Mouse (Mus musculus): ENCODE measurements around the gene Ankrd63. TPM values are rescaled to one million over a fixed set of nuclear protein-coding genes. Genes with fewer than 3 reads are reported as not detected.

The Ankrd63 gene
- total and polyA plus RNA-seq, 3 experiments = 0.08 to 0.53 TPM; not detected in 1

- H3K27me3 ChIP-seq (ENCODE audit: control insufficient read depth in 1 of 2, insufficient read depth in 2 of 2, low read length in 2 of 2) = no peaks in the 10 kb centered on the region
- H3K9ac ChIP-seq (ENCODE audit: control insufficient read depth, low read depth, low read length, poor library complexity, severe bottlenecking) = no peak overlapping the region
- H3K4me3 ChIP-seq (ENCODE audit: control insufficient read depth in 1 of 2, insufficient read depth in 1 of 2, low read depth in 2 of 2, low read length in 2 of 2) = no peak overlapping the region
- no peaks in the 10 kb centered on the region for H3K9me3 ChIP-seq (replicated peaks; ENCODE audit: insufficient read depth, low read length)
- TF ChIP-seq MAX (IDR thresholded peaks at IDR 0.05; ENCODE audit: low read length) = no peak
- no peak for TF ChIP-seq ZKSCAN1 (IDR thresholded peaks at IDR 0.05; ENCODE audit: low read depth, low read length)
- no peak for TF ChIP-seq EP300 (IDR thresholded peaks at IDR 0.05; ENCODE audit: low read depth in 1 of 2, low read length in 2 of 2)
- TF ChIP-seq RCOR1 (IDR thresholded peaks at IDR 0.05; ENCODE audit: low read depth, low read length) = no peak
- TF ChIP-seq POLR2AphosphoS5 (IDR thresholded peaks at IDR 0.05; ENCODE audit: borderline replicate concordance, low read depth, low read length) = no peak
- TF ChIP-seq E2F4 (IDR thresholded peaks at IDR 0.05; ENCODE audit: borderline replicate concordance, low read depth, low read length) = no peak
- peaks cover 0 to 2% of the 10 kb centered on the region in 2 experiments; a peak in 1 of 4 replicates for H3K36me3 ChIP-seq (ENCODE audit: control insufficient read depth in 1 of 2, insufficient read depth in 2 of 2, low read length in 2 of 2)
- H3K4me1 ChIP-seq (ENCODE audit: control insufficient read depth in 1 of 2, insufficient read depth in 2 of 2, low read length in 2 of 2) = 0 out of 4 replicates have a peak, but pooled peaks cover 0 to 4% of the 10 kb centered on the region in 2 experiments
- no peaks in the 10 kb centered on the region for H3K79me2 ChIP-seq (ENCODE audit: control insufficient read depth, insufficient read depth, low read length, poor library complexity)
- no peak overlapping the region for H3K27ac ChIP-seq (ENCODE audit: control insufficient read depth, low read depth, low read length)
- DNase-seq (ENCODE audit: low read depth, low spot score) = no peak
Measured at GRCm38 (mm10) chr2:118682544-118683260, 21.1 kb downstream of the Ankrd63 start.

- Histone ChIP-seq H3K79me2 (ENCODE audit: control insufficient read depth, insufficient read depth, low read length, poor library complexity) (no peaks in the 10 kb centered on the region), H3K9me3 (replicated peaks; ENCODE audit: insufficient read depth, low read length) (no peaks in the 10 kb centered on the region), H3K27me3 (ENCODE audit: control insufficient read depth in 1 of 2, insufficient read depth in 2 of 2, low read length in 2 of 2) (no peaks in the 10 kb centered on the region), H3K9ac (ENCODE audit: control insufficient read depth, low read depth, low read length, poor library complexity, severe bottlenecking) (no peak overlapping the region), H3K4me3 (ENCODE audit: control insufficient read depth in 1 of 2, insufficient read depth in 1 of 2, low read depth in 2 of 2, low read length in 2 of 2) (no peak overlapping the region), H3K4me1 (ENCODE audit: control insufficient read depth in 1 of 2, insufficient read depth in 2 of 2, low read length in 2 of 2) (0 out of 4 replicates have a peak, but pooled peaks cover 0 to 4% of the 10 kb centered on the region in 2 experiments), H3K36me3 (ENCODE audit: control insufficient read depth in 1 of 2, insufficient read depth in 2 of 2, low read length in 2 of 2) (peaks cover 0 to 2% of the 10 kb centered on the region in 2 experiments; a peak in 1 of 4 replicates), H3K27ac (ENCODE audit: control insufficient read depth, low read depth, low read length) (no peak overlapping the region)
- no peak for DNase-seq (ENCODE audit: low read depth, low spot score)
- TF ChIP-seq UBTF (IDR thresholded peaks at IDR 0.05; ENCODE audit: borderline replicate concordance, insufficient read depth, low read depth, low read length) (no peak), KAT2A (conservative IDR thresholded peaks at IDR 0.05; ENCODE audit: low read depth, low read length) (no peak), E2F4 (IDR thresholded peaks at IDR 0.05; ENCODE audit: borderline replicate concordance, low read depth, low read length) (no peak), NELFE (IDR thresholded peaks at IDR 0.05; ENCODE audit: low read depth, low read length) (no peak), SIN3A (IDR thresholded peaks at IDR 0.05; ENCODE audit: low read length) (no peak), ZC3H11A (IDR thresholded peaks at IDR 0.05; ENCODE audit: low read depth, low read length) (no peak), POLR2AphosphoS5 (IDR thresholded peaks at IDR 0.05; ENCODE audit: borderline replicate concordance, low read depth, low read length) (no peak), GATA1 (IDR thresholded peaks at IDR 0.05; ENCODE audit: low read depth, low read length) (no peak), TAL1 (IDR thresholded peaks at IDR 0.05; ENCODE audit: low read length) (no peak), MAFK (IDR thresholded peaks at IDR 0.05; ENCODE audit: borderline replicate concordance, low read depth, low read length) (no peak), RAD21 (IDR thresholded peaks at IDR 0.05; ENCODE audit: low read depth, low read length) (no peak), CHD1 (IDR thresholded peaks at IDR 0.05; ENCODE audit: low read depth, low read length) (no peak), MYB (IDR thresholded peaks at IDR 0.05; ENCODE audit: low read depth, low read length) (no peak), TCF12 (IDR thresholded peaks at IDR 0.05; ENCODE audit: low read depth, low read length) (no peak), TBP (IDR thresholded peaks at IDR 0.05; ENCODE audit: low read depth, low read length) (no peak), ZNF384 (IDR thresholded peaks at IDR 0.05; ENCODE audit: low read depth, low read length) (no peak), JUND (IDR thresholded peaks at IDR 0.05; ENCODE audit: low read depth, low read length) (no peak), MAZ (IDR thresholded peaks at IDR 0.05; ENCODE audit: low read depth, low read length) (no peak), GABPA (IDR thresholded peaks at IDR 0.05; ENCODE audit: low read depth, low read length) (no peak), HCFC1 (IDR thresholded peaks at IDR 0.05; ENCODE audit: low read depth, low read length) (no peak)
Measured at GRCm38 (mm10) chr2:118680926-118681325, 22.8 kb downstream of the Ankrd63 start.
